Mouse (Mus musculus) testis, adult 2 months (tissue): ENCODE results near the gene Cd200. TPM values are rescaled to one million over a fixed set of nuclear protein-coding genes. Genes with fewer than 3 reads are reported as not detected.
A peak's percentile ranks its signal among the peaks of the same experiment; 100 is the strongest.
"Not testable (repeated sequence)": the region's sequence is repeated elsewhere in the genome, so short reads cannot be mapped to it uniquely, and the experiment has no call there.

Experiments used
- H3K27ac ChIP-seq: fragments of 200-500 bp; 2 replicates; pipeline ENCODE4 v1.5.1; 2012; ENCODE audit warnings: low read depth, low read length; ENCODE audit not compliant: control insufficient read depth, insufficient read depth
- H3K27me3 ChIP-seq: fragments of 200-500 bp; 2 replicates; pipeline ENCODE4 v1.6.1; 2012; ENCODE audit warnings: mild to moderate bottlenecking, low read length, moderate library complexity; ENCODE audit not compliant: control insufficient read depth, insufficient read depth
- H3K36me3 ChIP-seq: fragments of 200-500 bp; 2 replicates; pipeline ENCODE4 v1.6.1; 2012; ENCODE audit warnings: mild to moderate bottlenecking, low read length; ENCODE audit not compliant: control insufficient read depth, insufficient read depth
- H3K4me1 ChIP-seq: fragments of 200-500 bp; 2 replicates; pipeline ENCODE4 v1.6.1; 2012; ENCODE audit warnings: low read length; ENCODE audit not compliant: control insufficient read depth, insufficient read depth
- H3K4me3 ChIP-seq: fragments of 200-500 bp; 2 replicates; pipeline ENCODE4 v1.5.1; 2012; ENCODE audit warnings: low read depth, mild to moderate bottlenecking, low read length, moderate library complexity, mixed read lengths; ENCODE audit not compliant: control insufficient read depth
- CTCF ChIP-seq: fragments of 200-500 bp; IDR thresholded peaks from 2 replicates; pipeline ENCODE4 v1.5.1; 2012; ENCODE audit warnings: low read depth, mild to moderate bottlenecking, inconsistent platforms, low read length, moderate library complexity; ENCODE audit not compliant: control insufficient read depth, insufficient read depth, insufficient replicate concordance
- POLR2A ChIP-seq: fragments of 200-500 bp; IDR thresholded peaks from 2 replicates; pipeline ENCODE4 v1.6.1; 2012; ENCODE audit warnings: low read depth, mild to moderate bottlenecking, inconsistent platforms, low read length, moderate library complexity; ENCODE audit not compliant: control insufficient read depth
- polyA plus RNA-seq: library from polyadenylated mRNA; depleted of rRNA; stranded (reverse); fragments of >200 nt; gene quantifications from 2 replicates; pipeline ENCODE4 v1.2.3, GENCODE M21; 2012

The Cd200 gene
- polyA plus RNA-seq, 1 experiment: 16.2 TPM

DNA sequence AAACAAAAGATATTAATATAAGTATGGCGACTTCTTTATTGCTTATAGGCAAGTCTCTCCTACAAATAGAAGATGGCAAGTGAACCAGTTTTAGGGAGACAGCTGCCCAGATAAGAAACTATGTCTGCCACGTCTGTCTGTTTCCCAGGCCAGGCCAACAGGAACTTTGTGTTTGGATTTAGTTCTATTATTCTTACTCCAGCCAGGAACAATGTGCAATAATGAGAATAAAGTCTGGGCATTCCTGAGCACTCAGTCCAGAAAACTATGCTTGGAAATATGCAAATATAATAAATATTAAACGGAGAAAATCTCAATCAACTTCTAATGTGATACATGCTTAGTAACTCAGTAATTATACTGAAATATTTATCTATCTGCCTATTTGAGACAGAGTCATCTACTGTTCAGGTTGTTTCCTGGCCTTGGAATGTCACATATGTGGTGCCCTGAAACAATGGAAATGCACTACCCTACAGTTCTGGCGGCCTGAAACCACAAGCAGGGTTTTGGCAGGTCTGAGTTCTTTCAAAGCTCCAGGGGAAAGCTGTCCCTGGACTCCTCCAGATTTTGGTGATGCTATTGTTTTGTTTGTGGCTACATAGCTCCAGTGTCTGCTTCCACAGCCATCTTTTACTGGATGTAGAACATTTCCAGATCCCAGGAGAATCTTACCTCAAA is 39.4 kb downstream of the Cd200 start:
- no peaks in the 10 kb centered on the region for H3K27me3 ChIP-seq
- H3K36me3 ChIP-seq: no peaks in the 10 kb centered on the region
- no peak overlapping the region for H3K4me3 ChIP-seq
- H3K4me1 ChIP-seq: no peaks in the 10 kb centered on the region
- H3K27ac ChIP-seq: no peak overlapping the region
- TF ChIP-seq CTCF: no peak
- TF ChIP-seq POLR2A: no peak

DNA sequence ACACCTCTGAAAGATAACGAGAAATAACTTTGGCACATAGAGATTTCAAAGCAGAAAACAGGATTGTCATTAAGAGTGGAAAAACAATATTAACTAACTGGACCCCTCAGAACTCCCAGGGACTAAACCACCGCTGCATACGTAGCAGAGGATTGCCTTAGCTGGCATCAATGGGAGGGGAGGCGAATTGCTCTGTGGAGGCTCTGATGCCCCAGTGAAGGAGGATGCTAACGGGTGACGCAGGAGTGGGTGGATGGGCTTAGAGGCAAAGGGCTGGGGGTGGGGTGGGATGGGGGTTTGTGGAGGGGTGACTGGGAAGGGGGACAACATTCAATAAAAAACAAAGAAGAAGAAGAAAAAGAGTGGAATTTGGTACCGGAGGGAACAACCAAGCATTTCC is 42.7 kb downstream of the Cd200 start:
- Histone ChIP-seq H3K4me1 (no peaks in the 10 kb centered on the region), H3K36me3 (no peaks in the 10 kb centered on the region), H3K27me3 (no peaks in the 10 kb centered on the region), H3K27ac (peak overlapping the region; percentile 5; the same call in 1 of the 2 replicates), H3K4me3 (no peak overlapping the region)
- TF ChIP-seq POLR2A (no peak), CTCF (no peak)

DNA sequence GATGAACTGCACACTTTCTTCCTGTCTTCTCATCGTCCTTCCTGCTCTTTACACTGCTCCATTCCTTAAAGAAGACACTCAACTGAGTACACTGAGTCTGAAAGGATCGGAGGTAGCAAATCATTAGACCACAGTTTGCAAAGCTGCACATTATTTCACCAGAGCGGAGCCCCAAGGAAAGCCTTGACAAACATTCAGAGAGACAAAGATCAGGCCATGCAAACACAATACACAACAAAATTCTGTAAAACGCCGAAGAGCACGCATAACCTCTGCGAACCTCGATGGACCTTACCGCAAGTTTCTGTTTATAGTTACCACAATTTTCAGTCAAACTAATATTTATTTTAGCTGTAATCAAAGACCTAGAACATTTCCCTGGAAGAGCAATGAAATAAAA is 43.5 kb downstream of the Cd200 start:
- no peaks in the 10 kb centered on the region for H3K36me3 ChIP-seq
- no peak overlapping the region for H3K27ac ChIP-seq
- H3K27me3 ChIP-seq: no peaks in the 10 kb centered on the region
- TF ChIP-seq CTCF (no peak), POLR2A (no peak)
- H3K4me3 ChIP-seq: no peak overlapping the region
- no peaks in the 10 kb centered on the region for H3K4me1 ChIP-seq

GRCm38 (mm10) chr16:45364627-45365026 is 44.2 kb downstream of the Cd200 start:
- Histone ChIP-seq H3K27me3 (no peaks in the 10 kb centered on the region), H3K4me1 (no peaks in the 10 kb centered on the region), H3K4me3 (no peak overlapping the region), H3K27ac (no peak overlapping the region), H3K36me3 (no peaks in the 10 kb centered on the region)
- no peak for TF ChIP-seq POLR2A
- no peak for TF ChIP-seq CTCF

- no peak for TF ChIP-seq POLR2A
- no peak for TF ChIP-seq CTCF
- Histone ChIP-seq H3K4me1 (no peaks in the 10 kb centered on the region), H3K36me3 (no peaks in the 10 kb centered on the region), H3K27me3 (no peaks in the 10 kb centered on the region), H3K27ac (no peak overlapping the region), H3K4me3 (no peak overlapping the region)
Measured at GRCm38 (mm10) chr16:45363480-45364045, 45.3 kb downstream of the Cd200 start.

DNA sequence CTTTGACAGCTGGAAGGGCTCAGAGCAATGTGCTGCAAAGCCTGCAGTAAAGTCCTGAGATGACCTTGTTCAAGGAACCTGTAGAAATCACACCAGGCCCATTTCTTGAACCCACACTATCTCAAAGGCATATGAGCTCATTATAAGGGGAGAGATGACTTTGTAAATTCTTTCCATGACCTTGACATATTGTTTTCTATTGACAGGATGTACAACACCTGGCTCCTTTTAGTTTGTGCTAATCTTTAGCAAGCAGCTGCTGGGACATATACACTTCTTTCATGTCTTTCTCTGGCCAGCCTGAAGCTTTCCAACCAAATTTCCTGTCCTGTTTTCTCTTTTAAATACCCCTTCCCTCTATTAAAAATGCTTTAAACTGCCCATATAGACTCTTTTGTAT is 47.4 kb downstream of the Cd200 start:
- TF ChIP-seq CTCF: no peak
- TF ChIP-seq POLR2A: no peak
- H3K27me3 ChIP-seq: no peaks in the 10 kb centered on the region
- H3K36me3 ChIP-seq: no peaks in the 10 kb centered on the region
- no peak overlapping the region for H3K27ac ChIP-seq
- no peak overlapping the region for H3K4me3 ChIP-seq
- no peaks in the 10 kb centered on the region for H3K4me1 ChIP-seq

DNA sequence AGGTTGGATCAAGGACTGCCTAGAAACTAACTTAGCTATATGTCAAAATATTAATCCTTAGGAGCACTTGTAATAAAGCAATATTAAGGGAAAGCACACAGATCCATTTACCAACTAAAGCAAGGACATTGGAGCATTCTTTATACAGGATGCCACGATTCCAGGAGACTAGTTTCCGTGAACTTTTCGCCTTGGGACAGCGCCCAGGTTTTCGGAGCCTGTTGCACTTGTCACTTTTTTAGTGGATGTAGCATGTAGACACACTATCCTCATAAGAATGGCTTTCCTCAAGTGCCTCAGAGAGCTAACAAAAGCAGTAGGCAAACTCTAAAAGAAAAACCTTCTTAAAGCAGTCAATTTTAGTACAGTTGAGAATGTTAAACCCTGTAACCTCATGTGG is 50.4 kb downstream of the Cd200 start:
- not testable (repeated sequence) for H3K27ac ChIP-seq, H3K4me3 ChIP-seq, H3K27me3 ChIP-seq, H3K4me1 ChIP-seq, H3K36me3 ChIP-seq

- Histone ChIP-seq H3K4me3 (no peak overlapping the region), H3K27ac (no peak overlapping the region; the same call in 1 of the 2 replicates), H3K4me1 (no peaks in the 10 kb centered on the region), H3K27me3 (no peaks in the 10 kb centered on the region), H3K36me3 (no peaks in the 10 kb centered on the region)
- TF ChIP-seq CTCF (no peak), POLR2A (no peak)
Measured at GRCm38 (mm10) chr16:45357134-45357533, 51.7 kb downstream of the Cd200 start.
